Mouse (Mus musculus): ENCODE data around the gene Kcnc4.

DNA sequence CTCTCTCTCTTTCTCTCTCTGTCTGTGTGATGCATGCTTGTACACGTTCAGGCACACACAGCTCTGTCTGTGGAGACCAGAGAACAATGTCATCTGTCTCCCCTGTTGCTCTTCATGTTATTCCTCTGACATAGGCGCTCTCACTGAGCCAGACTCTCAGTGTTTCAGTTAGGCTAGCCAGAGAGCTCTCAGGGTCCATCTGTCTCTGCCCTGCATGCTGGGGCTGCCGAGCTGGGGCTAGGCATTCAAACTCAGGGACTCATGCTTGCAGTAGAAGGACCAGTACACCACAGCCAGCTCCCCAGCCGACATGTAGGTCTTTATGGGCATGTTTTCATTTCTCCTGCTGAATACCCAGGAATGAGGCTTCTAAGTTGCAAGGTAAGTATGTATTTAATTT is 68.2 kb downstream of the Kcnc4 start:
- TF ChIP-seq CTCF (conservative IDR thresholded peaks at IDR 0.05; ENCODE audit: low read length) (no peak), NANOG (IDR thresholded peaks at IDR 0.05; ENCODE audit: borderline replicate concordance, low read length) (no peak), POU5F1 (IDR thresholded peaks at IDR 0.05; ENCODE audit: borderline replicate concordance, low read length) (no peak)
